Mouse (Mus musculus) gastrocnemius, postnatal 14 days (tissue): Measurements from ENCODE around the gene Trak1. TPM values are rescaled to one million over a fixed set of nuclear protein-coding genes. Genes with fewer than 3 reads are reported as not detected.

ENCODE experiments used
- DNase-seq: peaks from one replicate; pipeline ENCODE4 v3.0.0; 2021; ENCODE audit warnings: mixed read lengths
- intact Hi-C: fragments of 180-260 bp; cut with DNase I; formaldehyde crosslinking; loops from one replicate; pipeline ENCODE4 v1.15.1; 2025; ENCODE audit warnings: low total_unique reads
- total RNA-seq, 2 experiments: library from RNA; stranded (reverse); gene quantifications; 2 replicates each; pipeline ENCODE4 v1.2.3; 2021

The Trak1 gene
- total RNA-seq, 2 experiments from 2014 or later, result 167 to 178 TPM

- no peak for DNase-seq
- intact Hi-C loops, result no loop called here
Measured at GRCm38 (mm10) chr9:121491592-121492240, 194.4 kb downstream of the Trak1 start.

GRCm38 (mm10) chr9:121494006-121494767 is 196.9 kb downstream of the Trak1 start:
- intact Hi-C loops, result no loop called here
- DNase-seq, result no peak

GRCm38 (mm10) chr9:121495529-121495928 is 198.2 kb downstream of the Trak1 start, which contains the start of gene Cck:
Gene Cck, minus strand, starts transcription at chr9:121495694.
- intact Hi-C loops, result no loop called here
- DNase-seq, result peak; percentile 28

- no peak for DNase-seq
- intact Hi-C loops, result no loop called here
Measured at GRCm38 (mm10) chr9:121496102-121496501, 198.8 kb downstream of the Trak1 start.

GRCm38 (mm10) chr9:121505346-121505745 is 208.0 kb downstream of the Trak1 start:
- no peak for DNase-seq
- intact Hi-C loops, result no loop called here

GRCm38 (mm10) chr9:121506478-121507180 is 209.3 kb downstream of the Trak1 start:
- intact Hi-C loops, result no loop called here
- DNase-seq, result no peak

- intact Hi-C loops, result no loop called here
Measured at GRCm38 (mm10) chr9:121511911-121512310, 214.6 kb downstream of the Trak1 start.

GRCm38 (mm10) chr9:121514462-121514861 is 217.2 kb downstream of the Trak1 start:
- intact Hi-C loops, result no loop called here

More at GRCm38 (mm10) chr9:121511911-121512310, 214.6 kb downstream of the Trak1 start:
- DNase-seq, result no peak

GRCm38 (mm10) chr9:121520047-121520446 is 222.7 kb downstream of the Trak1 start:
- intact Hi-C loops, result no loop called here
- no peak for DNase-seq

More at GRCm38 (mm10) chr9:121514462-121514861, 217.2 kb downstream of the Trak1 start:
- DNase-seq, result no peak

Other genes starting within 250 kb of the Trak1 start
- gene Ulk4, start 20.3 kb upstream of the Trak1 start, total RNA-seq, result under 1 TPM; 0.31 to 0.41 TPM
- 1 to 10 TPM in 1 of 2 experiments, under 1 TPM in 1; 0.93 to 3.1 TPM for gene Cck, start 198.2 kb downstream of the Trak1 start, total RNA-seq